In the genomic region with DNA sequence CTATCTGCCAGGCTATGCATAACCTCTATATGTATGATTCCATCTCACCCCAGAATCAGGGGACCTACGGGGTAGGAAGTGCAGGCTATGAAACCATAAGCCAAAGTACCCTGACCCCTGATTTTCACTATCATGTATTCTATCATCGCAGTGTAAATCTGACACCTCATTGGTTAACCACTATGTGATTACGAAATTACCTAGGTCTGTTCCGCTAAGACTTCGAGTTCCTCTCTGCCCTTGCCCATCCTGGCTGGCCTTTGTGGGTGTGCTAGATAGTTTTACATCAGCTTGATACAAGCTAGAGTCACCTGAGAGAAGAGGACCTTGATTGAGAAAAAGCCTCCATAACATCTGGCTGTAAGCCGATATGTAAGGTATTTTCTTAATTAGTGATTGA, we compare ENCODE assay signal across 24 mouse cellular contexts. TPM values are rescaled to one million over a fixed set of nuclear protein-coding genes. Genes with fewer than 3 reads are reported as not detected.
"Had no signal": no experiment of that assay in that cellular context is flagged by ENCODE, and none has a peak within 500 bp of the region (broad histone marks: within the 10 kb centered on the region; RNA-seq: fewer than 3 reads in every experiment).

No protein-coding gene starts in this region.

- H3K27ac ChIP-seq: midbrain, embryonic 13.5 days; midbrain, embryonic 15.5 days; neural tube, embryonic 12.5 days; stomach, embryonic 15.5 days; stomach, postnatal 0 days had no signal

- H3K4me3 ChIP-seq: midbrain, embryonic 13.5 days; midbrain, embryonic 15.5 days; neural tube, embryonic 12.5 days; stomach, embryonic 15.5 days had no signal

- H3K4me1 ChIP-seq: midbrain, embryonic 13.5 days; midbrain, embryonic 15.5 days; neural tube, embryonic 12.5 days; stomach, embryonic 15.5 days had no signal

- H3K4me2 ChIP-seq: lung, embryonic 14.5 days; midbrain, embryonic 11.5 days; midbrain, embryonic 13.5 days; midbrain, embryonic 15.5 days; neural tube, embryonic 12.5 days; stomach, embryonic 15.5 days had no signal

- H3K36me3 ChIP-seq: midbrain, embryonic 13.5 days; midbrain, embryonic 15.5 days; neural tube, embryonic 12.5 days; stomach, embryonic 15.5 days had no signal

- H3K9ac ChIP-seq: lung, embryonic 14.5 days; midbrain, embryonic 13.5 days; midbrain, embryonic 15.5 days; neural tube, embryonic 12.5 days; stomach, embryonic 15.5 days had no signal

- H3K27me3 ChIP-seq: midbrain, embryonic 13.5 days; midbrain, embryonic 15.5 days; neural tube, embryonic 12.5 days; stomach, embryonic 15.5 days had no signal

- H3K9me3 ChIP-seq: midbrain, embryonic 13.5 days; midbrain, embryonic 15.5 days; neural tube, embryonic 12.5 days; stomach, embryonic 15.5 days had no signal

- DNase-seq: lung, adult 18-20 months; lung, embryonic 14.5 days; lung, postnatal 10 days; lung, postnatal 4 days; right cerebral cortex, postnatal 14 days; thymus, adult 2 months; thymus, postnatal 25 days; thymus, postnatal 4 days had no signal

- ATAC-seq: midbrain, embryonic 13.5 days; midbrain, embryonic 15.5 days had no signal

RNA-seq across cellular contexts. Expression of a gene that starts 23.2 kb away (rescaled TPM):
- total RNA-seq: megakaryocyte-erythroid progenitor cell, adult 5-6 weeks; midbrain, postnatal 0 days; monocyte, adult 5-6 weeks; neutrophil, adult 5-6 weeks had no signal
- polyA plus RNA-seq: liver, embryonic 16.5 days; lung, embryonic 14.5 days; lung, embryonic 16.5 days; midbrain, embryonic 11.5 days; midbrain, embryonic 13.5 days; midbrain, embryonic 15.5 days; midbrain, postnatal 0 days; neural tube, embryonic 12.5 days; neural tube, embryonic 14.5 days; spleen, adult 2 months; stomach, embryonic 15.5 days; stomach, postnatal 0 days; testis, adult 2 months; thymus, adult 2 months; urinary bladder, adult 2 months had no signal

RNA-seq across cellular contexts. Expression of a gene that starts 53.2 kb away (rescaled TPM):
- total RNA-seq: megakaryocyte-erythroid progenitor cell, adult 5-6 weeks; monocyte, adult 5-6 weeks; neutrophil, adult 5-6 weeks had no signal
- polyA plus RNA-seq: liver, embryonic 16.5 days; spleen, adult 2 months; testis, adult 2 months had no signal
